Mouse (Mus musculus): ENCODE results near the gene Ccdc189.
A peak's percentile ranks its signal among the peaks of the same experiment; 100 is the strongest.

The Ccdc189 gene

DNA sequence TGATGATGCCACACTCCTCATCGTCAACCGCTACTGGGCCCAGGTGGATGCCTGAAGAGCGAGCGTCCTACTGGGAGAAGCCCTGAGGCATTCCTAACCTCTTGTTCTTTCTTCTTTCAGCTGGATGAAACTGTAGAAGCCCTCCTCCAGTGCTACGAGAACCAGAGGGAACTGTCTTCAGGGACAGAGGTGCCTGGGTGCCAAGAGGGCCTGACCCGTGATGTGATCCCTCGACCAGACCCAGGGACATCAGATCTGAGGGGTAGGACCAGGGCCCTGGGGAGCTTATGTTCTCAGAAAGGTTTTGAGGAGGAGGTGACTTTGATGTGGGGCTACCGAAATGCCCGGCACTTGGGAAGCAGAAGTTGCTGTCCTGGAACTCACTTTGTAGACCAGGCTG, 1.2 kb upstream of the Ccdc189 start:
- no peak for DNase-seq

DNA sequence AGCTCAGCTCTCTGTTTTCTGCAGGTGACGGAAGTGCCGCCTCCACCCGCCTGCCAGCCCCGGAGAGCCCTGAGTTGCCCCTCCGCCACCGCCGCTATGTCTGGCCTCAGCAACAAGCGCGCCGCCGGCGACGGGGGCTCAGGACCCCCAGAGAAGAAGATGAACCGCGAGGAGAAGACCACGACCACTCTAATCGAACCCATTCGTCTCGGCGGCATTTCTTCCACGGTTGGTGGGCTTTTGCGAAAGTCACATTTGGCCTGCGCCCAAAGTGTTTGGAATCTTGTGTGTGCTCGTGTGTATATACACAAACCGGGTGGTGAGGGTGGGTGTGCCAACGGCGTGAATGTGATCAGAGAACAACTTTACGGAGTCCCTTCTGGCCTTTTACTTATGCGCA, 506 bp upstream of the Ccdc189 start:
- DNase-seq: no peak

DNA sequence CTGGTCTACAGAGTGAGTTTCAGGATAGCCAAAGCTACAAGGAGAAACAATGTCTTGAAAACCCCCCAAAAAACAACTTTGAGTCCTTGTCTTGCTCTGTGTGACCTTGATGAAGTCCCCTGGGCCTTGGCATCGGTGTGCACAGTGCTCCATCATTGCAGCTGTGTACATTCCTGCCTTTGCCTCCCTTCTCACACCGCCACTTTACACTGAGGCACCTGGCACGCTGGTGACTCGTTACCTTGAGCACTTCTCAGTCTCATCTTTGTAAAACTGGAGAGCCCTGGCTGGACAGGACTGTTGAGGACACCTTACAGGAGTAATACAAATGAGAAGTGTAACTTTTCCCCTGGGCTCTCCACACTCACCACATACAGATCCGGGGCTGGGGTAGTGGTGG, 1.2 kb downstream of the Ccdc189 start:
- no peak for DNase-seq

DNA sequence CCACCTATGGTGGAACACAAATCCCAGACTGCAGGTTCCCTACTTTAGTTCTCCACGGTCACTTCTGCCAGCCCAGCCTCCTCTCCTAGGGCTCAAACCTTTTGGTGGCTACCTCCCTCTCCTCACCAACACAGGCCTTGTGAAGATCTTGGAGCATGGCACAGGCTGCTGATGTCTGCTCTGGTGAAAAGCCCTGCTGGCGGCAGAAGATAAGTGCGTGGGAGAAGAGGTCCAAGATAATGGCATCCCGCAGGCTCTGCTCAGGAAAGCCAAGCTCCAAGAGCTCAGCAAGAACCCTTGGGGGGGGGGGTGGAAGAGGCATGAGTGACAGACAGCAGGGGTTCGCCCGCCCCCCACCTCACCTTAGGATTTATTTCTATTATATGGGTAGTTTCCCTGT, 2.2 kb downstream of the Ccdc189 start:
- no peak for DNase-seq

DNA sequence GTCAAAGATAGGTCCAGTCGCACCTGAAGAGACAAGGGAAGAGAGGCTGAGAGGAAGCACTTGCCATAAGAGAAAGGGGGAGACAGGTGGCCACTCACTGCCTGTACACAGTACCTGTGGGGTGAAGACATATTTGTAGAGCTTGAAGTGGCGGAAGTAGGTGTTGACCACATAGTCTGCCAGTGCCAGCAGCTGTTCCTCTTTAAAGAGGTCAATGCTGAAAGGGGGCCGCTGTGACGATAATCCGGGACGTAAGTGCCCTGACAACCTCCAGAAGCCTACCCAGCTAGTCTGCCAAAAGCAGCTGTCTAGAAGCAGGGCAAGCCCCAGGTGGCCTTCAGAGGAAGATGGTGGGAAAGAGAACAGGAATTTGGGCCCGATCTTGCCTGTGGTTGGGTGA, 3.4 kb downstream of the Ccdc189 start:
- DNase-seq: peak; percentile 14

DNA sequence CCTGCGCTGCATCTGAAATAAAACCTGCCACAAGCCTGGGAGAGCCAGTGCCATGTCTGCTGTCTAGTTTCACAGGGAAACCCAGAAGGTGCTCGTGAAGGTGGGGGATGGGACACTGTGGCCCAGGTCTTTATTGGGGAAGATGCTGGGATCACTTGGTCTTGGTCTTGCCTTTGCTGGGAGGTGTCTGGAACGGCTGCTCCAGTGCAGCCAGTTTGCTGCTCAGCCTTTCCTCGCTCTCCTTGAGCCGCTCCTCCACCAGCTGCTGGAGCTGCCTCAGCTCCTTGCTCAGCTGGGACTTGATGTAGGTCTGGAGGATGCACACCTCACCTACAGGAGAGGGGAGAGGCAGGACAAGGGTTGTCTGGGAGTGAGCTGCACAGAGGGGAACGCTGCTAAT, 5.1 kb downstream of the Ccdc189 start:
- no peak for DNase-seq

DNA sequence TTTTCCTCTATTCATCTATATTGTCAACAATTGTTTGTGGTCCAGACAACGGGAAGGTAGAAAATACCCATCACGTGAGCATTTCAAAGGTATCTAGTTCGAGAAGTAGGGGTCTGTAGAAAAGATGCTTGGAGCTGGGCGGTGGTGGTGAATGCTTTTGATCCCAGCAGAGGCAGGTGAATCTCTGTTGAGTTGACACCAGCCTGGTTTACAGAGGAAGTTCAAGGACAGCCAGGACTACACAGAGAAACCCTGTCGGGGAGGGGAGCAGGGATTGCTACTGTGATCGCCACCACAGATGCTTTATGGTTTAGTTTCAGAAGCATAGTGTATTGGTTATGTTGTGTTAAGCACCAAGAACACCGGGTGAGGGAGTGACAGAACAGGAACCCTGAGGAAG, 14.3 kb downstream of the Ccdc189 start:
- DNase-seq: no peak

DNA sequence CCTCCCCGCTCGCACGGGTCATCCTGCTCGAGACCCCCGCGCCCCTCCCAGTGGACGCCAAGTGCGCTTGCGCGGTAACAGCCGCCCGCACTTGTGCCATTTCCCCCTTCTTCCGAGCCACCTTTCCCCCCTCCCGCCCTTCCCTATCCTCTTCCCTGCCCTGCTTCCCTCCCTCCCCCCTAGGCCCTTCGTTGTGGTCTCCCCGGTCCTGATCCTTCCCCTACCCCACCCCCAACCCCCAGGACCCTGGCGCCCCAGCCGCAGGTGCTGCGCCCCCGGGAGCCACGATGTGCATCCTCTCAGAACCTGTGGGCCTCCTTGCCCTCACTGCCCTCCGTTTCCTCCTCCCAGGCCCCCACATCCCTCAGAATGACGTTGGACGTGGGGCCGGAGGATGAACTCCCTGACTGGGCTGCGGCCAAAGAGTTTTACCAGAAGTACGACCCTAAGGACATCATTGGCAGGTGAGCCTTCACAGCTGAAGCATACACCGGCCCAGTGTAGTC, 14.8 kb downstream of the Ccdc189 start:
- DNase-seq: no peak

DNA sequence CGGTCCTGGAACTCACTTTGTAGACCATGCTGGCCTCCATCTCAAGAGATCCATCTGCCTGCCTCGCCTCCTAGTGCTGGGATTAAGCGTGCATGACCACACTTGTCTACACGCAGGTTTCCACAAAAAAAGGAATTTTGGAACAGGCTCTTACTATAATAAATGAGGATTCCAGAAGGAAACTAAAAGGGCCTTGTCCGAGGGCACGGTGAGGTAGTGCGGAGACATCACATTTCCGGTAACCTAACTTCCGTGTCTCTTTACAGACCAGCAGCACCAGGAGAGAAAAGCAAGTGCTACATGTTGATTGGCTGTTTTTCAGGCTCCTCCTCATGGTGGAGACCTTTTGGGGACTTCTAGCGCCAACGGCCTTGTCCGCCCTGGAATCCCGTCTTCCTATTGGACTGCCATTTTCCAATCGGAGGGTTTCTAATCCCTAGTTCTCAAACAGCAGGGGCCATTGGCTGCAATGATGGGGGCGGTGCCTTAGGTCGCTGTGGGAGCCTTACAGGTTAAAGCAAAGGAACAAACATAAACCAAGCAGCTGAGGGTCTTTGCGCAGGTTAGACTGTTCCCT, 15.4 kb downstream of the Ccdc189 start, which contains the start of gene Phkg2:
Phkg2 (plus strand) TSS at position 446 of the 577 bp plus-strand sequence.
- DNase-seq: peak; percentile 89

DNA sequence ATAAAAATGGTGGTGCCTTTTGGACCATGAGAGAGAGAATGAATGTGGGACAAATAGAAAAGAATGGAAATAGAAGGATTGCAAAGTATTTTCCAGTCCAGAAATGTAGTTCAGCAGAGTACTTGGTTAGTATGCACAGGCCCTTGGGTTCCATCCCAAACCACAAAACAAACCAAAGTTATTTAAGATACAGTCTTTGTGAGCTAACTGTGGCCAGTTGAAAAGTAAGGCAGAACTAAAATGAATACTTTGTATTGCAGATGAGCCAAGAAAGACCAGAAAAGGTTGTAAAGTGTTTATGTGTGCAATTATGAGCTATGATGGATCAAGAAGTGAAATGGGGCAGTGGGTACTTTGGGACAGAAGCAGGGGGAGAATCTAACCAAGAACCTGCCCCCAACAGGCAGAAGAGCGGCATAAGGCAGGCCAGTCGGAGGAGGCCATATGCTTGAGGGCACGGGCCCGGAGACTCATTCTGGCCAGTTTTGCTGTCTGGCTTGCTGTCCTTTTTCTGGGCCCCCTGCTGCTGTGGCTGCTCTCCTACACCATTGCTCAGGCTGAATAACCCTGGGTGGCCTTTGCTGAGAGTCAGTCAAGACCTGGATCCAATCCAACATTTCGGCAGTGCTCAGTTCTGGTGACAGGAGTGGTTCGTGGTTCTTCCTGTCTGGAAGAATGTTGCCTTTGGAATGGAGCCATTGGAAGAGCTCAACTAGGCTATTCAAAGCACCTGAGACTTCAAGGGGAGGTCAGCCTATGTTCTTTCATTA, 23.8 kb downstream of the Ccdc189 start:
- DNase-seq: peak; percentile 16

DNA sequence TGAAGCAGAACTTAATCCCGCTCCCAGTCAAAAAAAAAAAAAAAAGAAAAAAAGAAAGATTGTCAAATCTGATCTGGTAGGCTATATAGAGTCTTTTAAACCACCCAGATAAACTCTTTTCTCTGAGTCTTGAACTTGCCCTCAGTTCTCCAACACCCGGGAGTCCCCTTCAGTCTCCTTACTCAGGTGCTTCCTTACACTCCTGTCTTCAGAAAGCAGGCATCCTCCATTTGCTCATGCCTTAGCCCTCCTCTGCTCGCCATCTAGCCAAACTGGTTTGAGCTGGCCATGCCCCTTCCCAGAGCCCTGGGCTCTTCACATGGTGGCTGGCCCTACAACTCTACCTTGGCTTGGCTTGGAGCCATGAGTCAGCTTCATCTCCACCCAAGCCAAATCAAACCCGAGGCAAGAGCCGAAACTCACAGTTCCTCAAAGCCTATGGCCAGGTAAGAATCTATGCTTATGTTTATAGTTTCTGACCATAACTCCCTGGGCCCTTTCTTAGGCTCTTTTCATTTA, 27.0 kb downstream of the Ccdc189 start, which contains the start of gene Tmem265:
Tmem265 (plus strand) TSS at position 51 of the 519 bp plus-strand sequence.
- DNase-seq: peak; percentile 14

DNA sequence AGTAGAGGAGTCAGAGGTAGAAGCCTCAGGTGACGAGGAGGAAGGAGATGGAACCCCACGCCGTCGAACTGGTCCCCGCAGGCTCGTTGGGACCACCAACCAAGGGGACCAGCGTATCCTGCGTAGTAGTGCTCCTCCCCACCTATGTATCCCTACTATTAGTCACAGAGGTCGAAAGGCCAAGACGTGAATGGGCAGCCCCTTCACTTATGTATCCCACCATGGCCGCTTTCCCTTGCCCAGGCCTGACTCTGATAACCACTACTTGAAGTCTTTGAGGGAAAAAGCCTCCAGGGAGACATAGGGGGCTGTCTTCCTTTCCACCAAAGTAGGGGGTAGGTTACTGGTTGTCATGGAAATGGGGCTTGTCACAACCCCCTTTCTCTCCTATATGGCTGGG, 27.8 kb downstream of the Ccdc189 start:
- no peak for DNase-seq

DNA sequence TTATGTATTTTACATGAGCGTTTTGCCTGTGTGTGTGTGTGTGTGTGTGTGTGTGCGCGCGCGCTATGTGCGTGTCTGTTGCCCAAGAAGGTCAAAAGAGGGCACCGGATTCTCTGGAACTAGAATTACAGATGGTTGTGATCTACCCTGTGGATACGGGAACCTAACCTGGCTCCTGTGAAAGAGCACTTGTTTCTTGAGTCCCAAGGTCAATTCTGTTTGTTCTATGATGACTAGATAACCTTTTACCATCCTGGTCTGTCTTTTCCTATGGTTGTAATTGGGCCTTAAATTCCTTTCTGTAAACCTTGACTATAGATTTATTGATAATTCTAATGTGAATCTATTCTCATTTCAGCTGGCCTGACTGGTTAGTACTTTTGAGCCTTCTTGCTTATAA, 36.8 kb downstream of the Ccdc189 start:
- DNase-seq: no peak

DNA sequence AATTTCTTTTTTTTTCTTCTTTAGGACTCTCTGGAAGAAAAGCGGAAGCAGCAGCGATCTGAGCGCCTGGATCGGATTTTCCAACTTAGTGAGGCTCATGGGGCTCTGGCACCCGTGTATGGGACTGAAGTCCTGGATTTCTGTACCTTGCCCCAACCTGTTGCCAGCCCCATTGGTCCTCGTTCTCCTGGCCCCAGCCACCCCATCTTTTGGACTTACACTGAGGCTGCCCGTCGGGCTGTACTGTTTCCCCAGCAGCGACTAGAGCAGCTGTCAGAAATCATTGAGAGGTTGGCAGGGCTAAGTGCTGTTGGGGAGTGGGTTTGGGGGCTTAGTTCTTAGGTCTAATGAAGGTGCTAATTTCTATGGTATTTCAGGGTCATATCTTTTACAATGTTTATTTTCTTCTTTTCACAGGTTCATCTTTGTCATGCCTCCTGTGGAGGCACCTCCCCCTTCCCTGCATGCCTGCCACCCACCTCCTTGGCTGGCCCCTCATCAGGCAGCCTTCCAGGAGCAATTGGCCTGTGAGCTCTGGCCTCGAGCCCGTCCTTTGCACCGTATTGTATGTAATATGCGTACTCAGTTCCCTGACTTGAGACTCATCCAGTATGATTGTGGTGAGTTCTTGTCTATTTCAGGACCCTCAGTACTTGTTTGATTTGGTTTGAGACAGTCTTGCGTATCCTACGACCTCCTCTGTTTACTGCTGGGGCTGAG, 39.1 kb downstream of the Ccdc189 start:
- DNase-seq: no peak

DNA sequence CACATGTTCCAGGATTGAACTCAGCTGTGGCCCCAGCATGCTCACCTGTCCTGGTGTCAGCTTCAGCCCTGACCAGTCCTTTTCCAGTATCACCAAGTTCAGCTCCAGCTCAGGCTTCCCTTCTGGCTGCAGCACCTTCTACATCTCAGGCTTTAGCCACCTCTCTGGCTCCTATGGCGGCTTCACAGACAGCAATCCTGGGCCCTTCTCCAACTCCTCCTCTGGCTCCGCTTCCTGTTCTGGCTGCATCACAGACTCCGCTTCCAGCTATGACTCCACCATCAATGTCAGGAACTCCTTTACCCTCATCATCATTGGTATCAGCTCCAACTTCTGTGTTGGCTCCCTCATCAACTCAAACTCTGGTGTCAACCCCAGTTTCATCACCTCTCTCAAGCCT, 46.7 kb downstream of the Ccdc189 start:
- DNase-seq: no peak
